Mouse (Mus musculus): Measurements from ENCODE around the gene Szrd1.

Szrd1 gene

GRCm38 (mm10) chr4:141113831-141114230 lies 25.7 kb downstream of the Szrd1 start:
- DNase-seq = no peak

DNA sequence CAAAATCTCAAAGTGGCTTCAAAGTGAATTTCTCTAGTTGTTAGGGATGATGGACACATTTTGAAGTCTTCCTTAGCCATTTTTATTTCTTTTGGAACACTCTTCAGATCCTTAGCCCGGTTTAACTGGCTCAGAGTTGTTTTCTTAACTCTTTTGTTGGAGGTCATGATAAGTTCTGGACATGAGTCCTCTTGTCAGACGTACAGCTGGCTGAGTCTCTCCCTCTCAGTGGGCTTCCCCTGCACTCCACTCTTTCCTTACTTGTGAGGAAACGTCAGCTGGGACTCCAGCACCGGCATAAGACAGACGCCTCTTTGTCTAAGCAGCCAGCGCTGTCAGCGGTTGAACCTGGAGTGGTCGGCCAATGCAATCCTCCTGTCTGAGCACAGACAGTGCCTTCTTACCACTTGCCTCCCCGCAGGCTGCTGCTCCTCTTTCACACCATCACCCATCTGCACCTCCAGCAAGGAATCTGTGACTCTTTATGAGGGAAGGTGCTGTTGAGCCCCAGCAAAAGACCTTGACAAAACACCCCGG lies 31.3 kb downstream of the Szrd1 start:
- no peak for DNase-seq

GRCm38 (mm10) chr4:141106526-141107183 lies 32.9 kb downstream of the Szrd1 start:
- no peak for DNase-seq

DNA sequence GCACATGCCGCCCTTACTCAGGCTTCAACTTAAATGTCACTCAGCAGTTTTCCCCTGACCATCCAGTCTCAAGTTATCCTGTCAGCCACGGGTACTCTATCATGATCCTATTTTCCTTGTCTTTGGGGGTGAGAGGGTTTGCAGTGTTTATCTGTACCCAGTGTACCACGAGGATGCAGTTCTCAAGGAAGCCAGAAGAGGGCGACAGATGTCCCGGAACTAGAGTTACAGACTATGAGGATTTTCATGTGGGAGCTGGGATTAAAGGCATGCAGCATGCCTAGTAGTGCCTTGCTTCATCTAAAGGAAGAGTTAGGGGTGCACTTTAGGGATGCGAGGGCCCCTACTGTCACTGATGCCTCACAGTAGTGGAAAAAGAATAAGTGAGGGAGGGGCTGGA lies 37.7 kb downstream of the Szrd1 start:
- DNase-seq = peak; percentile 60

GRCm38 (mm10) chr4:141101291-141101690 lies 38.3 kb downstream of the Szrd1 start:
- no peak for DNase-seq

DNA sequence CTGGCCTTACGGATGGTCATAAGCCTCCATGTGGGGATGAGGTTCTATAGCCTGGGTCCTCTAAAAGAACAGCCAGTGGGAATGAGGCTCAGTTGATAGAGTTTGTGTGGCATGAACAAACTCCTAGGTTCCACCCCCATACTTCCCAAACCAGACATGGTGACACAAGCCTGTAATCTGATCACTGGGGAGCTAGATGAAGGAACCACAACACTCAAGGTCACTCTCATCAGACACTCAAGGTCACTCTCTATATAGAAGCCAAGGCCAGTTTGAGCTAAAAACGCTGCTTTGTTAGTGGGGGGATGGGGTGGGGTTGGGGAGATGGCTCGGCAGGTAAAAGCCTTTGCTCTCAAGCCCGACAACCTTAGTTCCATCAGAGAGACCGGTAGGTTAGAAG lies 39.6 kb downstream of the Szrd1 start:
- no peak for DNase-seq

GRCm38 (mm10) chr4:141098935-141099334 lies 40.6 kb downstream of the Szrd1 start:
- no peak for DNase-seq

DNA sequence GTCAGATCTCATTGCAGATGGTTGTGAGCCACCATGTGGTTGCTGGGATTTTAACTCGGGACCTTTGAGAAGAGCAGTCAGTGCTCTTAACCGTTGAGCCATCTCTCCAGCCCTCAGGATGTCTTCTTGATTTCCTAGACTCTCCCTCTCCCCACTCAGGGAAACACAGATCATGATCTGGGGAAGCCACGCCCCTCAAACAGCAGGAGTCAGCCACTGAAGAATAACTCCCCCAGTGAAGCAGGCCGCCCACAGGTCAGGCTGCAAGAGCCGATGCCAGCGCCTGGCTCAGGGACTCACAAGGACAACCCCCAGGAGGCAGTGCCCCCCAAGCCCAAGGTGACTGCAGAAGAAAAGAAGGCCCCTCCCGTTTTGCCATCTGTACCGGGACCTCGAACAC lies 42.9 kb downstream of the Szrd1 start:
- DNase-seq = peak; percentile 53

- no peak for DNase-seq
Observed at GRCm38 (mm10) chr4:141095016-141095415, 44.6 kb downstream of the Szrd1 start.

DNA sequence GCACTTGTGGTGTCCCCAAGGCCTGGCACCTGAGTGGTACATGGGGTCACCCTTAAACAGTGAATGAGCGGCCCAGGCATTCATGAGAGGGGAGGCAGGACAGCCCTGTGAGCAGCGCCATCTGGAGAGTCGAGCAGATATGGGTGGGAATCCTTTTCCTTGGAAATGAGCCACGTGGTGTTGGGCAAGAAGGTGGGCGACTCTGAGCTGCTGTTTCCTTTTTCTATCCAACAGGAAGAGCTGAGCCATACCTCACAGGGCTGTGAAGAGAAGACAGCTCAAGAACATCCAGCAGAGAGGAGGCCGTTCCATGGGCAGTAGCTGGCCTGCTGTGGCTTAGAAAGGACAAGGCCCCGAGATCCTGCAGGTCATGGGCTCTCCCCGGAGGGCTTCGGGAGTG lies 50.9 kb downstream of the Szrd1 start:
- DNase-seq = no peak

DNA sequence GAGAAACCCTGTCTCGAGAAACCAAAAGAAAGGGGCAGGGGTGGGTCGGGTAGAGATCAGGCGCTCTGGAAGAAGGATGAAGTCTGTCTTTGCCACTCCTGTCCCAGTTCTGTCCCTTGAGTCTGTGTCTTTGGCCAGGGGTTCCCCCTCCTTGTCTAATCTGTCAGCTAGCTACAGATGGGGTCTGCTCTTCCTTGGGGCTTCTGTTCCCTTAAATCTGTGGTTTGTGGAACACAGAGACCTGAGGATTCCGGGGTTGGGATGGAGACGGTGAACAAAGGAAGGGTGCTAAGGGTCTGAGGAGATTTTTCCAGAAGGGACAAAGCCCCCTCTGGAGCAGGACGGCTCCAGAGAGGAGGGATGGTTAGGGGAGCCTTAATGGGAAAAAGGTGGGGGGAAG lies 51.5 kb downstream of the Szrd1 start, which contains the start of gene Spata21:
TSS of gene Spata21 (plus strand) at position 301 of the 400 bp plus-strand sequence.
- no peak for DNase-seq

GRCm38 (mm10) chr4:141086862-141087261 lies 52.7 kb downstream of the Szrd1 start:
- DNase-seq = no peak

DNA sequence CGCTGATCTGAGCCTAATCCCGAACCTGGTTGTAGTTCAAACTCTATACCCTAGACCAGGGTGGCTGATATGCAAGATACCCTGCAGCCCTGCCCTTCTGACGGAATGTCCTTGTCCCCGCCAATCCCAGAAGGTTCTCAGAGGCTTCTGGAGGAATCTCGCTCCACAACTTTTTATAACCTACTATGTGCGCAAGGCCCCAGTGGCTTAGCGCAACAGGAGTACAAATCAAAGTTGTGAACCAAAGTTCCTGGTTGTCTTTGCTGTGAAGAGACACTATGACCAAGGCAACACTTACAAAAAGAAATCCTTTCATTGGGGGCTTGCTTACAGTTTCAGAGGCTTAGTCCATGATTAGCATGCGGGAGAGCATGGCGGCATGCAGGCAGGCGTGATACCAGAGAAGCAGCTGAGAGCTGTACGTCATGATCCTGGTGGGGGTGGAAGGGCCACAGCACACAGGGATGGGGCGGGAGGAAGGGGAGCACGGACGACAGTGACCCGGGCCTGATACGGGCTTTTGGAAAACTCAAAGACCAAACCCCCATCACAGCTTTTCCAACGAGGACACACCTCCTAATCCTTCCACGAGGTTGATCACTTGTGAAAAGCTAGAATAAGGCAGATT lies 61.0 kb downstream of the Szrd1 start:
- no peak for DNase-seq

GRCm38 (mm10) chr4:141077681-141078509 lies 61.7 kb downstream of the Szrd1 start, which contains the start of gene Necap2:
Gene Necap2, minus strand, starts transcription at chr4:141078357.
- DNase-seq = peak; percentile 97

GRCm38 (mm10) chr4:141076761-141077506 lies 62.6 kb downstream of the Szrd1 start:
- no peak for DNase-seq

DNA sequence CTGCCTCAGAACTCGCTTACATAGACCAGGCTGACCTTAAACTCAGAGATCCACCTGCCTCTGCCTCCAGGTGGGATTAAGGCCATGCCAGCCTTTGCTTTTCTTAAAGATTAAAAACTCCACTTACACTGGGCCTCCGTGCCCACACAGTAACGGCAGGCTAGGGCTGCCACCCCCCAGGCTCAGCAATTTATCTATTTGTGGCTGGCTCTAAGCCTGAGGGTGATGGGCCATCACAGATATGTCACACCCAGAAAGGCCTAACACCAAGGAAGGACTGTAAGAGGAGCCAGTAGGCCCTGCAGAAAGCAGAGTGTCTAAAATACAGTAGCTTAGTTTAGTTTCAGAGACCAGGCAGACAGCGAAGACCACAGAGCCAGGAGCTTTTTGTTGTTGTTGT lies 65.5 kb downstream of the Szrd1 start:
- DNase-seq = no peak

GRCm38 (mm10) chr4:141073661-141074060 lies 65.9 kb downstream of the Szrd1 start:
- DNase-seq = no peak

- no peak for DNase-seq
Observed at GRCm38 (mm10) chr4:141072502-141072901, 67.1 kb downstream of the Szrd1 start.

- peak; percentile 82 for DNase-seq
Observed at GRCm38 (mm10) chr4:141069731-141070130, 69.8 kb downstream of the Szrd1 start.

GRCm38 (mm10) chr4:141068655-141069054 lies 70.9 kb downstream of the Szrd1 start:
- no peak for DNase-seq

GRCm38 (mm10) chr4:141067516-141068046 lies 72.0 kb downstream of the Szrd1 start:
- no peak for DNase-seq
